Mouse (Mus musculus) midbrain, embryonic 12.5 days (tissue): Measurements from ENCODE around the gene Gast. TPM values are rescaled to one million over a fixed set of nuclear protein-coding genes. Genes with fewer than 3 reads are reported as not detected.
"Not testable (repeated sequence)": the region's sequence is repeated elsewhere in the genome, so short reads cannot be mapped to it uniquely, and the experiment has no call there.

Source experiments
- ATAC-seq: fragments of 200-750 bp; cut with Nextera tagmentation; 2 replicates; pipeline ENCODE4 v1.8.0; 2017; ENCODE audit warnings: low read depth, moderate TSS enrichment, moderate library complexity; ENCODE audit not compliant: low FRiP score
- H3K27ac ChIP-seq: fragments of 300-500 bp; sonication (generic); replicated peaks from 2 replicates; pipeline ENCODE4 v1.5.1; 2016; ENCODE audit warnings: mild to moderate bottlenecking
- H3K27me3 ChIP-seq: fragments of 300-500 bp; sonication (generic); 2 replicates; pipeline ENCODE4 v1.6.1; 2016; ENCODE audit warnings: mild to moderate bottlenecking
- H3K36me3 ChIP-seq: fragments of 300-500 bp; sonication (generic); 2 replicates; pipeline ENCODE4 v1.6.1; 2016
- H3K4me1 ChIP-seq: fragments of 300-500 bp; sonication (generic); 2 replicates; pipeline ENCODE4 v1.6.1; 2016
- H3K4me2 ChIP-seq: fragments of 300-500 bp; sonication (generic); replicated peaks from 2 replicates; pipeline ENCODE4 v1.6.1; 2016; ENCODE audit warnings: mild to moderate bottlenecking, moderate library complexity
- H3K4me3 ChIP-seq: fragments of 300-500 bp; sonication (generic); 2 replicates; pipeline ENCODE4 v1.5.1; 2016; ENCODE audit warnings: mild to moderate bottlenecking
- H3K9ac ChIP-seq: fragments of 300-500 bp; sonication (generic); replicated peaks from 2 replicates; pipeline ENCODE4 v1.6.1; 2016; ENCODE audit warnings: mild to moderate bottlenecking, moderate library complexity
- H3K9me3 ChIP-seq: fragments of 300-500 bp; sonication (generic); 2 replicates; pipeline ENCODE4 v1.6.1; 2016; ENCODE audit warnings: mild to moderate bottlenecking
- WGBS: fragments of 180-500 bp; shearing (Covaris S2); methylation state at CpG from one replicate; pipeline ENCODE4 v1.1.7; 2016; 5-methylcytosine and 5-hydroxymethylcytosine counted together
- polyA plus RNA-seq: library from polyadenylated mRNA; unstranded; fragments of >200 nt; fragmentation: Nextera tagmentation; extraction: Ambion mirVana; gene quantifications from 2 replicates; pipeline ENCODE4 v1.2.1, GENCODE M21; 2016

The Gast gene
- polyA plus RNA-seq, 1 experiment from 2014 or later: 1.2 TPM

DNA sequence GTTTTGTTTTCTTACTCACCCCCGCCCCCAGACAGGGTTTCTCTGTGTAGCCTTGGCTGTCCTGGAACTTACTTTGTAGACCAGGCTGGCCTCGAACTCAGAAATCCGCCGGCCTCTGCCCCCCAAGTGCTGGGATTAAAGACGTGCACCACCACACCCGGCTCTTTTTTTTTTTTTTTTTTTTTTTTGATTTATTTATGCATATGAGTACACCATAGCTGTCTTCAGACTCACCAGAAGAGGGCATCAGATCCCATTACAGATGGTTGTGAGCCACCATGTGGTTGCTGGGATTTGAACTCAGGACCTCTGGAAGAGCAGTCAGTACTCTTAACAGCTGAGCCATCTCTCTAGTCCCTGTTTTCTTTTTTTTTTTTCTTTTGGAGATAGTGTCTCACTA lies 25.5 kb upstream of the Gast start:
- H3K4me3 ChIP-seq, H3K27ac ChIP-seq, H3K9me3 ChIP-seq, H3K9ac ChIP-seq, H3K36me3 ChIP-seq, H3K4me1 ChIP-seq, H3K4me2 ChIP-seq, H3K27me3 ChIP-seq, ATAC-seq: not testable (repeated sequence)
- WGBS: 88% methylated on average over 6 of the region's 6 CpGs

DNA sequence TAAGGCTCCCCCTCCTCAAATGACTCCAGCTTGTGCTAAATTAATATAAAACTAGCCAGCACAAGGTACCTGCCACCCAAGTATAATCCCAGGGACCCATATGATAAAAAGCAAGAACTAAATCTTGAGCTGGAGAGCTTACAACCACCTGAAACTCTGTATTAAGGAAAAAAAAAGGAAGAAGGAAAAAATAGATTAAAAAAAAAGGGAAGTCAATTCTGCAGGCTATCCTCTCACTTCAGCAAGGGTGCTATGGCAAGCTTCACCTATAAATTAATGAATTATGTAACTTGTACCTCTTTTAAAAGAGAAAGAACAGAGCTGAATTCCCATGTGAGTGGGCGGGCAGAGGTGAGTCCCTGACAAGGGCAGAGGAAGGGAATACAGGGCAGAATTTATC lies 22.6 kb upstream of the Gast start:
- WGBS: 91% methylated on average over 1 of the region's 1 CpGs
- Histone ChIP-seq H3K9me3 (no peaks in the 10 kb centered on the region), H3K4me3 (no peak overlapping the region), H3K4me1 (peaks cover 8% of the 10 kb centered on the region), H3K9ac (no peak overlapping the region), H3K4me2 (no peak overlapping the region), H3K27me3 (no peaks in the 10 kb centered on the region), H3K36me3 (no peaks in the 10 kb centered on the region), H3K27ac (no peak overlapping the region)
- ATAC-seq: no peak

DNA sequence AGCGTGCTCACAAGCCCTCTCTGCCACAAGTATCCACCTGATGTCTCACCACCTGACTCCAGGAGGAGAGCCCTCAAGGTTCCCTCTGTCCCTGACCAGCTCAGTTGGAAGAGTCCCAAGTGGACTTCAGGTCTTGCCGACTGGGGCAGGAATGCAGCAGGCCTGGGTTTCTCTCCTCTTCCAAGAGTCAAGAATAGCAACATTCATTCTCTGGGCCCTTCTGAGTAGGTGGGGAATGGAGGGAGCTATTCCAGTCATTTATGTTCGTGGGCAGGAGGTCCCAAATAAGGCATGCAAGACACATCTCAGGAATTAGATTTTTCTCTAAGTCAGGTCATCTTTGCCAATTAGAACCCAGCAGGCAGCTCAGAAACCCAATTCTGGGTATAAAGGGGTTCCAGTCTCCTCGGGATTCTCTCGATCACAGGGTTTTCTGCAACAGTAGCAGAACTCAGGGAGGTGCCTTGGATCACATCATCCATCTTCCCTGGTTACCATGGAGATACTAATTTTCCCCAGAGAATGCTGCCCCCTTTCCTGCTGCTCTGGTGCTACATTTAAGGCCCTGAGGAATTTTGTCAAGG lies 22.0 kb upstream of the Gast start:
- 39% methylated on average over 5 of the region's 5 CpGs for WGBS
- H3K27ac ChIP-seq: no peak overlapping the region
- H3K9ac ChIP-seq: no peak overlapping the region
- no peak for ATAC-seq
- H3K4me1 ChIP-seq: peaks cover 8% of the 10 kb centered on the region
- no peak overlapping the region for H3K4me2 ChIP-seq
- H3K4me3 ChIP-seq: no peak overlapping the region
- H3K36me3 ChIP-seq: no peaks in the 10 kb centered on the region
- H3K9me3 ChIP-seq: no peaks in the 10 kb centered on the region
- no peaks in the 10 kb centered on the region for H3K27me3 ChIP-seq

DNA sequence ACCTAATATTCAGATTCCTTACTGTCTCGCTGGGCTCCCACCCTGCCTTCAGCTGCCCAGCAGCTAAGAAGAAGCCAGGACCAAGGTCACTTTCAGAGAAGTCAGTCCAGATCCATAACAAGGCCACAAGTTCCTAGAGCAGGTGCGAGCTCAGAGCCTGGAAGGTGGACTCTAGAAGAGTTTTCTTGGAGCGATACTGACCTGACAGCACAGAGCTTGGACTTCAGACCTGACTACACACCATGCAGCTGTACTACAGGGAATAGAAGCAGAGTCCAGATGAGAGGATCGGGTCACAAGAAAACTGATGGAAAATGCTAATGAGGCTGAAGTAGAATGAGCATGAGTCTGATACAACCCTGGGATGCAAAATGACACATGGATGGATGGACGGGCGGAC lies 20.8 kb upstream of the Gast start:
- ATAC-seq: no peak
- no peaks in the 10 kb centered on the region for H3K27me3 ChIP-seq
- H3K27ac ChIP-seq: no peak overlapping the region
- no peak overlapping the region for H3K4me3 ChIP-seq
- peaks cover 8% of the 10 kb centered on the region for H3K4me1 ChIP-seq
- H3K9ac ChIP-seq: no peak overlapping the region
- 89% methylated on average over 6 of the region's 6 CpGs for WGBS
- no peak overlapping the region for H3K4me2 ChIP-seq
- no peaks in the 10 kb centered on the region for H3K9me3 ChIP-seq
- no peaks in the 10 kb centered on the region for H3K36me3 ChIP-seq

DNA sequence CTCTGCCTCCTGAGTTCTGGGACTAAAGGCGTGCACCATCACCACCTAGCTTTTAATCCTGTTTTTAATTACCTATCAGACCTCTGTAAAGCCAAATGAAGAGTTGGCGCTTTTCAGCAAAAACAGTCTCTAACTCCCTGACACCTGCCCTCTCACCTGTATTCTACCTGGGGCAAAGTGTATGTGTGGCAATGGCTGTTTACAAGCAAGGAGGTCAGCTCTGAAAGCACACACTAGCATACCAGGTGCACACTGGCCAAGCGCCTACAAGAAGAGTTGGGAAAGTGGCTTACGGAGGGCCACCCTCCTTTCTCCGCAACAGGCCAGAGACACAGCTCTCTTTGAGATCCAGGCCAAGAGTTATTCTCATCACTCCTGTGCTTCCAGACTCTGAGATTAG lies 18.8 kb upstream of the Gast start:
- Histone ChIP-seq H3K4me2 (no peak overlapping the region), H3K9me3 (no peaks in the 10 kb centered on the region), H3K4me1 (peaks cover 8% of the 10 kb centered on the region), H3K4me3 (no peak overlapping the region), H3K27me3 (no peaks in the 10 kb centered on the region), H3K27ac (no peak overlapping the region), H3K9ac (no peak overlapping the region), H3K36me3 (no peaks in the 10 kb centered on the region)
- 92% methylated on average over 5 of the region's 5 CpGs for WGBS
- ATAC-seq: no peak

DNA sequence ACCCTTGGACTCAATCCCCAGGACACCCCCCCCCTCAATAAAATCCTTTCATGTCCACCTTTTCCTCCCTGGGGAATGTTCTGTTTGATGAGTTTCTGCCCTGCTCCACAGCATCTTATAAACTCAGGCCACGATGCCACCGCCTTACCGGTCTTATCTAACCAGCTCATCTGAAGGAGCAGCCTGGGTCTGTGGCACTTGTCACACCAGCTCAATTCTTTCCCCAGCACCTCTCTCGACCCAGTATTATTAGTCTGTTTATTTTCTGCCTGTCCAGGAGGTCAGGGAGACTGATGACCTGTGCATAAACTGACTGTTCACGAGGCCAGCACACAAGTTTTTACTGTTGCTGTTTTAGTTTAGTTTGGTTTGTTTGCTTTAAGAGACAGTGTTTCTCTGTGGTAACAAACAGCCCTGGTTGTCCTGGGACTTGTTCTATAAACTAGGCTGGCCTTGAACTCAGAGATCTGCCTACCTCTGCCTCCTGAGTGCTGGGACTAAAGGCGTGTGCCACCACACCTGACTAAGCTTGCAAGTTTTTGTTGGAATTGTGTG lies 16.3 kb upstream of the Gast start:
- no peak overlapping the region for H3K4me3 ChIP-seq
- 76% methylated on average over 6 of the region's 6 CpGs for WGBS
- H3K27ac ChIP-seq: no peak overlapping the region
- no peak overlapping the region for H3K4me2 ChIP-seq
- H3K4me1 ChIP-seq: peaks cover 12% of the 10 kb centered on the region
- peaks cover 15% of the 10 kb centered on the region for H3K36me3 ChIP-seq
- H3K27me3 ChIP-seq: no peaks in the 10 kb centered on the region
- ATAC-seq: no peak
- no peak overlapping the region for H3K9ac ChIP-seq
- H3K9me3 ChIP-seq: no peaks in the 10 kb centered on the region

DNA sequence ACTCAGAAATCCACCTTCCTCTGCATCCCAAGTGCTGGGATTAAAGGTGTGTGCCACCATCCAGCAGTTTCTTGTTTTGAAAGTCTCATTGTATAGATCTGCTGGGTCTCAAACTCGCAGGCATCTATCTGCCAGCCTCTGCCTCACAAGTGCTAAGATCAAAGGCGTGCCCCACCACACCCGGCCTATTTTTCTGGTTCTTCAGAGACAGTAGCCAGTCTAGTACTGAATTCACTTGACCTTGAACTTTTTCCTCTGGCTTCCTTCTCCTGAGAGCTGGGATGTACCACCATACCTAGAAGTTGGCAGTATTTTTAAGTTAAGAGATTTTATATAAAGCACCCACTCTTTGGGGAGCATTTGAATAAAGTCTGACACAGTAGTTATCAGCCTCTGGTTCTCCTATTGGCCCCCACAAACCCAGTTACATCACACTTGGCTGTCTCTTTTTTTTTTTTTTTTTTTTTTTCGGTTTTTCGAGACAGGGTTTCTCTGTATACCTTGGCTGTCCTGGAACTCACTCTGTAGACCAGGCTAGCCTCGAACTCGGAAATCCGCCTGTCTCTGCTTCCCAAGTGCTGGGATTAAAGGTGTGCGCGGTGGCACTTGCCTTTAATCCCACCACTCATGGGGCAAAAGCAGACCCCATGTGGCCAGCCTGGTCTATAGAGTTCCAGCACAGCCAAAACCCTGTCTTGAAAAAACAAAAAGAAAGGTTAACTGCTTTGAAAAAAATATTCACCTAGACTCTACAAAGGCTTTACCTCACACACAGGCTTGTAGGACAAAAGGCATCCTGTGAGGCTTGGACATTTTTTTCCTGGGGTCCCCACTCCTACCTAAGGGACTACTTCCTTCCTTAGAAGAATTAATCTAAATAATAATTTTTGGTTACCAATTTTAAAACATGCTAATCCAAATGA lies 15.4 kb upstream of the Gast start:
- Histone ChIP-seq H3K4me3 (peak overlapping the region; percentile 81), H3K27me3 (no peaks in the 10 kb centered on the region), H3K27ac (0 out of 2 replicates have a peak overlapping the region, but pooled peaks have one; percentile 65), H3K9ac (no peak overlapping the region), H3K4me1 (peaks cover 12% of the 10 kb centered on the region), H3K9me3 (no peaks in the 10 kb centered on the region), H3K4me2 (peak overlapping the region; percentile 54), H3K36me3 (peaks cover 15% of the 10 kb centered on the region)
- 86% methylated on average over 10 of the region's 10 CpGs for WGBS
- peak; percentile 5 for ATAC-seq

DNA sequence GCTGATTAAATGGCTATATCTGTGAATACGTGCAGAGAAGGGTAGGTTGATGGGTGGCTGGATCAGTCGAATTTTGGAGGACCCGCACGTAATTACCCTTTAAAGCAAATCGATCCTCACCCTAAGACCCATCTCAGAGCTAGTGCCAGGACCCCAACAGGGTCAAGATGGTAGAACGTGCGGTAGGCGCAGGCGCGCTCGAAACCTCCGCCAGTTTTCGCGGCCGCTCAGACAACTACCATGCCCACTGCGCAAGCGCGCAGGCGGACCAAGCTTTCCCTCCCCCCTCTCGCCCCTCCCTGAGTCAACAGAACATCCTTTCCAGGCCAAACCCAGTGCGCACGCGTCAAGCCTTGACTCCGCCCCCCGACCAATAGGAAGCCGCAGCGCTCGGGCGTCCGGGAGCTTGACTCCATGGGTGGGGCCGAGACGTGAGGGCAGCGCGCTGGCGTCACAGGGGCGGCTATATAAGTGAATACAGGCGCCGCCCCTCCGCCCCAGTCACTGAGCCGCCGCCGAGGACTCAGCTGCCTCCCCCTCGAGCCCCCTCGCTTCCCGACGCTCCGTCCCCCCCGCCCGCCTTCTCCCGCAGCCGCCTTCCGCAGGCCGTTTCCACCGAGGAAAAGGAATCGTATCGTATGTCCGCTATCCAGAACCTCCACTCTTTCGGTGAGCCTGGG lies 14.6 kb upstream of the Gast start, which contains the start of gene Eif1:
Gene Eif1, plus strand, starts transcription at position 394 of the 680 bp plus-strand sequence.
- H3K4me2 ChIP-seq: peak within 1 kb of the TSS; percentile 81
- under 1% methylated on average over 49 of the region's 58 CpGs for WGBS
- H3K36me3 ChIP-seq: peaks cover 15% of the 10 kb centered on the region
- H3K27ac ChIP-seq: peak within 1 kb of the TSS; percentile 98
- no peaks in the 10 kb centered on the region for H3K9me3 ChIP-seq
- H3K4me1 ChIP-seq: peaks cover 12% of the 10 kb centered on the region
- H3K27me3 ChIP-seq: no peaks in the 10 kb centered on the region
- H3K9ac ChIP-seq: peak within 1 kb of the TSS; percentile 98
- peak within 1 kb of the TSS; percentile 81 for H3K4me3 ChIP-seq
- peak; percentile 91 for ATAC-seq

DNA sequence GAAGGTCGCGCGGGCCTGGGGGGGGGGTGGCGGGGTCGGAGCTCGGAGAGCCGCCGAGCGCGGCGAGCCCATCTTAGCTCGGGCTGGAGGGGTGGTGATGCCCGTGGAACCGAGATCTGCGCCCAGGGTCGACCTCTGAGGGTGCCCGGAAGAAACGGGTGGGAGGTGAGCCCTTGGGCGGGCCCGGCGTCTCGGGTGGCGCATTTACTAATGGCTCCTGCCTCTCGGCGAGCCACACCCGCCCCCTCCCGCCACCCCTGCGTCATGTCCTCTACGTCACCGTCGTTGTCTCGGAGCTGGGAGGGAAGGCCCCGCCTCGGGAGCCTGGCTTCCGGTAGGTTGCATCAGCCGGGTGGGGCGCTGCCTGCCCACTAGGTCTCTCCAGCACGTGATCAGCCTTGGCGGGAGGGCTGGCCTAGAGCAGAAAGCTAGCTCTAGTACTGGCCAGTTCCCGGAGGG lies 14.0 kb upstream of the Gast start:
- Histone ChIP-seq H3K4me1 (peaks cover 12% of the 10 kb centered on the region), H3K9ac (peak overlapping the region; percentile 98), H3K27ac (peak overlapping the region; percentile 98), H3K27me3 (no peaks in the 10 kb centered on the region), H3K4me2 (peak overlapping the region; percentile 81), H3K36me3 (peaks cover 15% of the 10 kb centered on the region), H3K4me3 (peak overlapping the region; percentile 81), H3K9me3 (no peaks in the 10 kb centered on the region)
- under 1% methylated on average over 40 of the region's 40 CpGs for WGBS
- peak; percentile 86 for ATAC-seq

DNA sequence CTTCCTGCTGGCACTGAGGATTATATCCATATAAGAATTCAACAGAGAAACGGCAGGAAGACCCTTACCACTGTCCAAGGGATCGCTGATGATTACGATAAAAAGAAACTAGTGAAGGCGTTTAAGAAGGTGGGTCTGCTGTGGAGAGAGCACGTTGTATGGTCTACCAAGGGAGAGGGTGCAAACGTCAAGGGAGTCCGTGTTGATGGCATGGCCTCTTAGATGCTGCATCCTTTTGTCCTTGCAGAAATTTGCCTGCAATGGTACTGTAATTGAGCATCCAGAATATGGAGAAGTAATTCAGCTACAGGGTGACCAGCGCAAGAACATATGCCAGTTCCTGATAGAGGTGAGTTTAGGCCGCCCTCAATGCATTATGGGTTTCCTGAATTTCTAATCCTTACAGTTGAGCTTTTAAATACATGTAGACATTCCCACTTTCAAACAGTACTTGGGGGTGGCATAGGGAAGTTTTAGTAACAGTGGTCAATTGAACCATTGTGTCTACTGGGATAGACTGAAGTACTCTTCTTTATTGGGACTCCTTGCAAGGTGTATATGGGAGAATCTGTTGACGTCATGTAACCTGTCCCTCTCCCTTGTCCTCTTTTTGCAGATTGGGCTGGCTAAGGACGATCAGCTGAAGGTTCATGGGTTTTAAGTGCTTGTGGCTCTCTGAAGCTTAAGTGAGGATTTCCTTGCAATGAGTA lies 13.4 kb upstream of the Gast start:
- not testable (repeated sequence) for ATAC-seq

More for the DNA sequence above, 13.4 kb upstream of the Gast start:
- H3K9ac ChIP-seq: peak overlapping the region; percentile 98
- not testable (repeated sequence) for H3K9me3 ChIP-seq, H3K27me3 ChIP-seq
- 16% methylated on average over 11 of the region's 11 CpGs for WGBS
- peaks cover 12% of the 10 kb centered on the region for H3K4me1 ChIP-seq
- H3K4me3 ChIP-seq: peak overlapping the region; percentile 81
- H3K27ac ChIP-seq: peak overlapping the region; percentile 98
- H3K4me2 ChIP-seq: peak overlapping the region; percentile 81
- peaks cover 15% of the 10 kb centered on the region for H3K36me3 ChIP-seq
